Mouse (Mus musculus): Measurements from ENCODE around the gene I830077J02Rik.
"Not testable (repeated sequence)": the region's sequence is repeated elsewhere in the genome, so short reads cannot be mapped to it uniquely, and the experiment has no call there.

The I830077J02Rik gene

DNA sequence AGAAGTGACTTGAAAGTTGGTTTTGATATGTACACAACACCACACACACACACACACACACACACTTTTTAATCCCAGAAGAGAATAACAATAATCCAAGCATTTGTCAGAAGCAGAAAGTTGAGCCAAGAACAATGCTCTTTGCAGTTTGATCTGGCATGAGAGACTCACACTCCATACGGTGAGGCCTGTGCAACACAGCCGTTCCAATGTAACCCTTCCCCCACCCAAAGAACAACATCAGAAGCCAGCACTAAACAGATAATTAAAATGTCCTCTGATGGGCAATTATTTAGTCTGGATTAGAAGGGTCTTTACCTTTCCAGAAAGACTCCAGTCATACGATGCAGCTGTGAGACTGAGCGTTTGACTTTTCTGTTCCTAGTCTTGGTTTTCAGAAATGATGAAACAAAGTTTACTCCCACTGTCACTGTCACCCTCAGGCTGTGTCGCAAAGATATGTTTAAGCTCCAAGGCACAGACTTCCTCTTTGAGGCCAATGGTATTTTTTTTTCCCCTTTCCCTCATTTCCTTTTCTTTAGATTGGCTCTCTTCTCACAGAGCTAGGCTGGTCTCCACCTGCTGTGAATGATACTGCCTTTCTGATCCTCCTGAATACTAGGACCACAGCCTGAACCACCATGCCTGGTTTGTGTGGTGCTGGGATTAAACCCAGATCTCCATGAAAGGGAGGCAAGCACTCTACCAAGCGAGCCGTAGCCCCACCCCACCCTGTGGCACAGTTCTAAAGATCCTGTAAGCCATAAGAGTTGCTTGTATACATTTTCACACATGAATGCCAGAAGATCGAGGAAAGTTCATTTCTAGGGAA is at the start of gene I830077J02Rik:
I830077J02Rik (minus strand) TSS at position 425 of the 832 bp plus-strand sequence.
- DNase-seq = no peak

DNA sequence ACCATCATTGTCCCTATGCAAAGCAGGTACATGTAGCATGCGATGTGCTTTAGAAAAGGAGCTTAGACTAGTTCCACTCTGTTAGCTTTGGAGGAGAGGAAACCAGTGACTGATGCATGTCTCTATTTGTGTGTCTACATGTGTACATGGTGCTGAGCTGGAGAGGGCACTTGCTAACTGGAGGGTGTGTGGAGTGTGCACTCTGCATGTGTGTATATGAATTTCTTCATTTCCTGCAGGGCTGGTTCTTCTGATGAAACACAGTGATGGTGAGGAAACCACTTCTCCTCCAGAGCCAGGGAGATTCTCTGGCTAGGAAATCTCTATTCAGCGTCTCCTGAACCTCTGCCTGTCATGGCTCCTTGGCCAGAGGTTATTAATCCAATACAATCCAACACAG is 41.7 kb upstream of the I830077J02Rik start:
- no peak for DNase-seq

DNA sequence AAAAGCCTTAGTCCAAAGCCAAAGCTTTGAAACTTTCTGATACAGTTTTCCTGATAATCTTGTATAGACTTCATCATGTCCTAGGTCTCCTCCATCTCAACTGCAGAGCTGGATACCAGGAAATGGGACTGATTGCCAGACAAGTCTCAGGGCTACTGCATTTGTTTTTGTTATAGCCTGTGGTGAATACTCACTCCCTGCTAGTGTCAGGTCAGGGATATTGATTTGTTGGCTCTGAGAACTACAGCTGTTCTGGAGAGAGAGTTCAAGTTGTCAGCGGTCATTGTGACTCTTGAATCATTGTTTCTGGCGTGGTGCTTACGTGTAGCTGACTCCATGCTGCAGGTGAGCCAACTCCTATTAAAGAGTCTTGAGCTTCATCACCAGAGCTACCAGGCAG is 40.9 kb upstream of the I830077J02Rik start, which contains the start of gene Ovgp1:
Ovgp1 (plus strand) TSS at position 301 of the 400 bp plus-strand sequence.
- DNase-seq = no peak

DNA sequence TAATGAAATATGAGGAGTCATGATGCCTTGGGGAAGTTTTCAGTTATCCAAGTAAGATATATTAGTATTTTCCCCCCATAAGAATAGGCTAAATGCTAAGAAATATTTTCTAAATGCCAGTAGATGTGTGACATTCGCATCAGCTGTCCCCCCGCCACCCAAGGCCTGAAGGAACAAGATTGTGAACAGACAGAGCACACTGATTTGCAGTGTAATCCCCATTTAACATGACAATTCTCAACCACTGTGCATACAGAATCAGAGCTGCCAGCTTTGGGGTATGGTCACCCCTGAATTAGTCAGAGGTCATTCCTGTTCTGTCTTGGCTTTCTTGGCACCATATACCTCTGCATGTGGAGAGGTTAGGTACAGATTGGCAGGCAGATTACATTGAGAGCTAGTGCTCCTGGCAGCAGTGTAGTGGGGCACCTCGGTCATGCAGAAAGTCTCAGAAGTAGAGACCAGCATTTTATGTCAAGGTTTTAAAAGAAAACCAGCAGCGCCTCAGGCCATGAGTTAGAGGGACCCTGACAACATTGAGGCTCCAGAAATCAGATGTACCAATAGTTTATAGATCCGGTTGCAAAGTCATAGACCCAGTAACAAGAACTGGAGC is 39.5 kb upstream of the I830077J02Rik start:
- DNase-seq = no peak

DNA sequence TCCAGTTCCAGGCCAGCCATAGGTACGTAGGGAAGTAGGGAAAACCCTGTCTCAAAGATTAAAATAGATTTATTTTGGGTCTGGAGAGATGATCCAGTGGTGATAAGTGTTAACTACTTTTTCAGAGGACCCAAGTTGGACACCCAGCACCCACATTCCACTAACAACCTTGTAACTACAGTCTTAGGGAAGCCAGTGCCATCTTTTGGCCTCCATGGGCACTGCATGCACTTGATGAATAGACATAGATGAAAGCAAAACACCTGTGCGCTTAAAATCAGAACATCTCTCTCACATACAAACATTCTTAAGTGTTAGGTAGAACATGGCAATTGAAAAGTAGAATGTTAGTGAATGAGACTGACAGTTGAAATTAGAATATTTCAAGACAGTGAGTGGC is 28.2 kb upstream of the I830077J02Rik start:
- DNase-seq = no peak

DNA sequence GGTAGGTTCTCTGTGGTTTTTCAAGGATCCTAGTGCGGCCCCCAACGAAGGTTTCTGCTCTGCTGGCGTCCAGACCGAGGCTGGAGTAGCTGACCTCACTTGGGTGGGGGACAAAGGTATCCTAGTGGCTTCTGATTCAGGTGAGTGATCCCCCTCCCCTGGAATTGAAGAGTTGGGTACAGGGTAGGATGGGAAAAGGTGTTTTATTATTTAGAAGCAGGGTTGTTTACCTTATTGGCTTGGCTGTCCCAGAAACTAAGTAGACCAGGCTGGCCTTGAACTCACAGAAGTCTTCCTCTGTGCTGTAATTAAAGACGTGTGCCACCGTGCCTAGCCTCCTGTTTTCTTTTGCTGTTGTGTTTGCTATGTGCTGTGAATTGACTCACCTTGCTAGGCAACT is 27.5 kb upstream of the I830077J02Rik start, which contains the start of gene Atp5f1:
Atp5f1 (minus strand) TSS at position 101 of the 400 bp plus-strand sequence.
- DNase-seq = no peak

DNA sequence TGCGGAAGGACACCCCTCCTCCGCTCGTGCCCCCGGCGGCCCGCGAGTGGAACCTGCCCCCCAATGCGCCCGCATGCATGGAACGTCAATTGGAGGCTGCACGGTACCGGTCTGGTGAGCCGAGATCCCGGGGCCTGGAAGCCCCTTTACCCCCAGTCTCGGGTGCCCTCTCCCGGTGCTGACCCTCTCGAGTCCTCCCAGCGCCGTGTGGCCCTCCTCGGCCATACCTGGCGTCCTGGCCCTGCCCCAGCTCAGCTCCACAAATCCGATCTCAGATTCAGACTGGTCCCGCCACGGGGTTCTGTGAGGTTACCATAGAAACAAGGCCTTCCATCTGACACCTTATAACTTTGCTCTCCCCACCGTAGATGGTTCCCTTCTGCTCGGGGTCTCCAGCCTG is 27.1 kb upstream of the I830077J02Rik start:
- no peak for DNase-seq

DNA sequence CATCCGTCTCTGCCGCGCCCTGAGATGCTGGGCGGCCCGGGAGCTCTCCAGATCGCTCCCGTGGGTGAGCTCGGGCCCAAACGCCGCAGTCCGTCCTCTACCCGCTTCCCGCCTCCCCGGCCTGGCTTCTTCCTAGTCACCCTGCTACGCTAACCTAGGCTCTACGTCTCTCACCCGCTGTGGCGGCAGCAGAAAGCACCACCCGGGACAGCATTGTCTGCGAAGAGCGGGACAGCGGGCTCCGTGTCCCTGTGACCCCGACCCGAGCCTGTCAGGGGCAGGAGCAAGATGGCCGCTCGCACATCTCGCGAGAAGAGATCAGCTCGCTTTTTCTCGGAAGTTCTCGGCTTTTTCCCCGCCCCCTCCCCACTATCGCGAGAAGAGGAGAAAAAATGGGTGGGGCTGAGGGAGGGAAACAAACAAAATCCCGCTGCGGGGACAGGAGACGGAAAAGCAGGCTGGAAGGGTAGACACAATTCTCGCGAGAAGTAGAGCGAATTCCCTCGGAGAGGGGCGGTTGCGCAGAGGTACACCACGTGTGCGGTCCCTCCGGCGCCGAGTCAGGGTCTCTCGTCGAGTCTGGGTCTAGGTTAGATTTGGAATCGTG is 26.6 kb upstream of the I830077J02Rik start, which contains the start of gene Wdr77:
Wdr77 (plus strand) TSS at position 396 of the 607 bp plus-strand sequence.
- peak; percentile 95 for DNase-seq

DNA sequence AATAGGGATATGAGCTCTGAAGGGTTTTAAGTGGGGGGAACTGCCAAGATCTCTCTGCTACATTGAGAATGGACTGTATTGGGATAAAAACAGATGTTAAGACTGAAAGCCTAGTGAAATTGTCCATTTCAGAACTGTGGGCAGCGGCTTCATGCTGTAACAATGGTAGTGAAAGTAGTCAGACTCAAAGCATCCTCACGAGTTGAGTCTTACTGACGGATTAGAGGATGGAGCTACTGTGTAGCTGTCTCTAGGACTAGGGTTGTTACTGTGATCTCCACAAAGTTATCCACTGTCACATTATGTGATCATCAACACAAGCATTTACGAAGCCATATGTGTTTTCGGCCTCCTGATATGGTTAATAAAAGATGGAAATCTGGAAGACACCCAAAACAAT is 25.7 kb upstream of the I830077J02Rik start:
- no peak for DNase-seq

DNA sequence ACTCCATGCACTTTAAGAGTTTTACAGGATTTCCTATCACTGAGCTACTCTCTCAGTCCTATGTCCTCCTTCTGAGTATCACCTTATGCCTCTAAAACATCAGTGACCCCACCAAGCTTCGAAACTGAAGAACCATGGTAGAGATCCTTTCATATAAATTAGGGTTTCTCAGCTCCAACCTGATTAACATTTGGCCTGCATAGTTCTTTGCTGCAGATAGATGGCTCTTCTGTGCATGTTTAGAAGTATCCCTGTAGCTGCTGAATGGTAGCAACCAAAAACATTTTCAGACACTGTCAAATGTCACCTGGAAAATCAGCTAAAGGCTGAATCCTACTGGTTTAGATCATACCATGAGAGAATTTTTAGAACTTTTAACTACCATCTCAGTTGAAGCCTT is 24.8 kb upstream of the I830077J02Rik start:
- DNase-seq = no peak

DNA sequence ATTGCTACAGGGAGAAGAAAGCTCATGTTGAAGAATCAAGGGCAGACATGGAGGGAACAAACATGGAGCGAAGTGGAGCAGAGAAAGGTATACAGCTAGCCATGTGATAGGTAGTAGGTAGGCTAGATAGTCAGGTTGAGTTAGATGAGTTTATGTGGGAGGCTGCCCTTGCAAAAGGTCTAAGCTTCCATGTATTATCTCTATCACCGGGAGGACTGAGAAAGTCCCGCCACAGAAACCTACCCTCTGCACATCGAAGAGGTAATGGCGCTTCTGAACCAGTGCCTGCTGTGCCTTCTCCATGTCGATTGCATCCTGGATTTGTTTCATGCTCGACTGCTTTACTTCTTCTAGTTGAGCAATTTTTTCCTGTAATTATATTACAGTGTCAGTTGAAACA is 18.9 kb upstream of the I830077J02Rik start:
- DNase-seq = no peak

DNA sequence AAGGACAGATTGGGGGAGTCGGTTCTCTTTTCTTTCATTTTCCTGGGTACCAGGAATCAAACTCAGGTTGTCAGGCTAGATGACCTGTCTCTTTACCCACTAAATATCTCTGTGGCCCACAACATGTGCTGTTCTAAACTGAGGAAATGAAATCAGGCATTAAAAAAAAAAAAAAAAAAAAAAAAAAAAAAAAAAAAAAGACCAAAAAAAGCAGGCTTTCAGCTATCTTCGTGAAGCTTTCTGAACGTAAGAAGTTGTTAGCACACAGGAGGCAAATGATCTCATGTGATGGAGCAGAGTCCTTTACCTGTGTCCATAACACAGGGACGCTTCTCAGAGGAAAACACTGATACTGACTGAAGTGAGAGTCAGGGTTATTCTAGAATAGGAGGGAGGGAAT is 3.6 kb upstream of the I830077J02Rik start:
- DNase-seq = no peak

DNA sequence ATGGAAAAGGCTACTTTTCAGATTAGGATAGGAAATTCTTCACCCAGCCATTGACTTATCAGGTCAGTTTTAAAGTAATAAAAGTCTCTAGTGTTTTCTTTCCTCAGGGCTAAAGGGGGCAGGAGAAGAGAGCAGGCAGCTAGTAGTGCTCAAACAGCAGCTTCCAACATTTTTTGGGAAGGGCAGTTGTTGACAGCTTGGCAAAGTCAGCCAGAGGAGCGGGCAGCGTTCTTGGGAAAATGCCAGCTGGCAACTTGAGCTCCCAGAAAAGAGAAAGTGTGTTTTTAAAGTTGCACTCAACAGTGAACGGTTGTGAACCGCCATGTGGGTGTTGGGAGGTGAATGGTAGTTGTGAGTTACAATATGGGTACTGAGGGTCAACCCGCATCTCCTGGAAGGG is 2.6 kb upstream of the I830077J02Rik start:
- DNase-seq = peak; percentile 11

DNA sequence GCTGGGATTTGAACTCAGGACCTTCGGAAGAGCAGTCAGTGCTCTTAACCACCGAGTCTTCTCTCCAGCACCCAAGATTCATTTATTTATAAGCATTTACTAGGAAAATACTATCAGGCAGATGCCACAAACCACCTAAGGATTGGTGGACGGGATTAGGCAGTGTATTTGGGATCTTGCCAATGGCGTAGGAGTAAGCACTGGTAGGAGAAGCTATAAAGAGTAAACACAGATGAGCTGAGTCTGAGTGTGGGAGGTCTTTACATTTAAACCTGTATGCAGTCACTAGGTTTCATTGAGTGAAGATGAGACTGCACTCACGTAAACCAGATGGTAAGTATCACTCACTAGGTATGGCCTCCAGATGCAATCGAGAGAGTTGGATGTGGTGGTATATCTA is 1.5 kb upstream of the I830077J02Rik start:
- DNase-seq = peak; percentile 36

DNA sequence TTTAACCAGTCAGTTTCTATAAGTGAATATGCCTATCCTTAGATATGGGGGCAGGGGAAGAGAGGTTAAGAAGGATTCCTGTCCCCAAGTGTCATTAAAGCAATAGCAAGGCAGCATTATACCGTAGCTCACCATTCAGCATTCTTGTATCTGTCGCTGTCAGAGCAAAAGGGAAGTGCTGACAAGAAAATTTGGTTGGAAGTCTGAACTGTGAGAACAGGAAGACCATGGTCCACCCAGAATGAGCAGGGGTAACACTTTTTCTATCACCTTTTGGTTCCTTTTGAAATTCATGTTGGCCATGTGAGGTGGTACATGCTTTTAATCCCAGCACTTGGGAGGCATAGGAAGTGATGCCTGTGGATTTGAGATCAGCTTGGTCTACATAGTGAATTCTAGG is 1.4 kb downstream of the I830077J02Rik start:
- no peak for DNase-seq

DNA sequence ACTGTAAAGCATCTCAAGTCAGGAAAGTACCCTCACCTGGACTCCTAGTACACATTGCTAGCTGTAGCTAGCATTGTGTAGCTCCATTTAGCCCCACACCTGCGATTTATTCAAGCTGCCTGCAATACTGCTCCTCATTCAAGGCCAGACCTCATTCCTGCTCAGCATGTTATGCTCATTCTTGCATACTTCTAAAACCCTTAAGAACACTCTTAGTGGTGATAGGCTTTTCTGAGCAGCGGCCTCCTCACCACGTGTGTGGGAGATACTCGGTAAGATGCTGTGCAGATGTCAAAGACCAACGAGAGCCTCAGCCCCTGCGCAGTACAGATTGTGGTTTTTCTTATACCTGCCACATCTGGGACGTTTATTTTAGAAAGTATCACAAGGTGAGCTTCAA is 2.6 kb downstream of the I830077J02Rik start:
- no peak for DNase-seq

DNA sequence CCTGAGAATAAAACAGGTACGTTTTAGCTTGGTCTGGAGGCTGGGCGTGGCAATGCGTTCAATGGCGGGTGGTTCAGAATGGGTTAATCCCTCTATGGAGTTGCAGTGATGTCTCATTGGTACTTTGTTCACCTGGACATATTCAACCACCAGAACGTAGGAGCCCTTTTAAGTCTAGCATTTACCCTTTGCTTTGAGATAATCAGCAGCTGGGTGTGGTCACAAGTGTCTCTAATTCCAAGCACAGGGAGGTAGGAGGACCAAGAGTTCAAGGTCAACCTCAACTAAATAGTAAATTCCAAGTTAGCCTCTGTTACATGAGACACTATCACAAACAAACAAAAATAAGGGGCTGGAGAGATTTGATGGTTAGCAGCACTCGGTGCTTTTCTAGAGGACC is 3.7 kb downstream of the I830077J02Rik start:
- DNase-seq = no peak

DNA sequence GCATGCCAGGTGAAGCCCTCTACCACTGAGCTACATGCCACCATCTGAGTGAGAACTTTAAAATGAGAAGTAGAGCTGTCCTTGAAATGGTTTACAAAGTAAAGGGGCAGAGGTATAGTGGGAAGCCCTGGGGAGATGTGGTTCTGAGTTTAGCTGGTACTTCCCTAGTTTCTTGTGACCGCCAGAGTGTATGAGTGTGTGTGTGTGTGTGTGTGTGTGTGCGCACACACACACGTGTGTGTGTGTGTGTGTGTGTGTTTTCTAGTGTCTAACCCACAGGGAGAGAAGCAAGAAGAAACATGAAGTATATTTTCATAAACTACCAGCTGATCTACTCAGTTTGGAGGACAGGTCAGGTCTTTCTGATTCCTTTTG is 4.3 kb downstream of the I830077J02Rik start:
- DNase-seq = no peak

DNA sequence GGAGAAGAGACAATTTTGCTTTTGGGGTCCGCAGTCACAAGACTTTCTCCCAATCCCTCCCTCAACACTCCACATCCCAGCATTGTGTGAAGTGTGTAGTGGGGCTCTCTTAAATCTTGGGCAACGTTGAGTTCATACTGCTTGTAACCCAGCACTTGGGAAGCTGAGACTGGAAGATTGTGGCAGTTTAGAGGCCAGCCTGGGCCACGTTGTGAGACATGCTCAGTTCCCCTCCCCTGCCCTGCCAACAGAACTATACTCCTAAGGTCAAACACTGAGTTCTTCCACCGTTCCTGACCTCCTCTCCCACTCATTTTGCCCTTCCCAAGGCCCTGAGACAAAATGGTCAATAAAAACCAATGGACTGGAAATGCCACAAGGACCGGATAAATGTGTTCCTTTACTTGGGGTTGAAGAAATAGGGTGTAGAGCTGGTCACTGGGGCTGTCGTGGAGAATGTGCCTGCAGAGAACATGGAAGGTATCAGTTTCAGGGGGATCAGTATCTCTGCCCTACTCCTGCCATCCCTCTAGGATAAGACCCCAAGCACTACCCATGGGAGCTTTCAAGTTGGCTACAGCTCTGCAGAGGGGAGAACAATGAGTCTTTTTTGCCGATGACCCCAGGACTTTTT is 4.8 kb downstream of the I830077J02Rik start:
- no peak for DNase-seq

DNA sequence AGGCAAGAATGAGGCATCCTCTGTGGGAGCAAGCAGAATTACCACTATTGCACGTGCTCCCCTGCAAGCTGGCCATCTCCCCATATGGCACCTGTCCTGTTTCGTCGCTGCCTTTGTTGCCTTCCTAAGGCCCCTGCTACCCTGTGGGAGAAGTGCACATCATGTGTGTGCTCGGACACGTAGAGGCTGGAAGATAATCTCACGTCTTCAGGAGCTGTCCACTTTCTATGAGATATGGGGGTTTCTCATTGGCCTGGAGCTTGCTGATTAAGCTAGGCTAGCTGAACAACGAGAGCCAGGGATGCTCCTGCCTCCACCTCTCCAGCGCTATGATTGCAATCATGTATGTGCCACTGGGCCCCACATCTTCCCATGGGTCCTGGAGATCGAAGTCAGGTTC is 7.8 kb downstream of the I830077J02Rik start:
- no peak for DNase-seq

DNA sequence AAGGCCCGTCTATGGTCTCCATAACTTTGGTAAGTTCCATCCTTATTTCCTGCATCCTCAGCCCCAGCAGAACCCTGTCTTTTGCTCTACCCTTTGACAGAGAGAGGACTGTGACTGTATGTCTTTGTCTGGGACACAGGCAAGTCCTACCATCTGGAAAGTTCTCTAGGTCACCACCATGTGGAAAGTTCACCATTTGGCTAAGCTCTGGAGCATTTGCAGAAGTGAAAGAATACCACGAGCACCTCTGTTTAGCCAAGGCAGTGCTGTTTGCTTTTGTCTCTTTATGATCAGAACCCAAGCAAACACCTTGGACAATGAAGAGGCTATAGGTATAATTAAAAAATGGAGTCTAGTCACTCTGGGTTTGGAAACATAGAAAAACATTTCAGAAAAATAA is 10.5 kb downstream of the I830077J02Rik start:
- DNase-seq = no peak

DNA sequence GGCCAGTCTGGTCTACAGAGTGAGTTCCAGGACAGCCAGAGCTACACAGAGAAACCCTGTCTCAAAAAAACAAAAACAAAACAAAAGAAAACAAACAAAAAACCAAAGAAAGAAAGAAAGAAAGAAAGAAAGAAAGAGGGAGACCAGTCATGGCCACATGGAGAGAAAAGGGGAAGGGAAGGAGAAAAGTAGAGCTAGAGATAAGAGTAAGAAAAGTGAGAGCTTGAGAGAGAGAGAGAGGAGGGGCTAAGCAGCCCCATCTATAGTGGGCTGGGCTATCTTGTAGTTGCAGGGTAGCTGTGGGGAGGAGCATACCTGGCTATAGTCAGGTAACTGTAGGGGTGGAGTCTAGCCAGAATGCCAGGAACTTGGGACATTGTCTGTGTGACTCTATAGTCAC is 11.7 kb downstream of the I830077J02Rik start:
- DNase-seq = not testable (repeated sequence)

DNA sequence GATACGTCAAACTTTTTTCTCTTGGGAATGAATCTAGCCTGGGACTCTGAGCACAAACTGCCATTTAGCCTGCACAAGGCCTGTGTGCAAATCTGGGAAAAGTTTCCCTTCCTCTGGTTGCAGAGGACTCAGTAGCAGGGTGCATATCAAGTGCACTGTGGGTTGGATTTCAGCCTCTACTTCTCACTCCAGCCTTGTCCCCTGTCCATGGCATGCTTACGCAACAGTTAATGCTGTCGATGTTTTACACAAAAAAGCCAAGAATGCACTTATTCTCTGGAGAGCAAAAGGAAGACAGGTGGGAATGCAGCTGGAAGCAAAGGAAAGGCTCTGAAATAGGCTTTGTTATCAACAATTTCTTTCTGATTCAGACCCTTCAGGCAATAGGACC is 14.1 kb downstream of the I830077J02Rik start:
- DNase-seq = no peak
